Mouse (Mus musculus) kidney, adult 2 months (tissue): ENCODE measurements around the gene Trf.

ENCODE experiments used
- CTCF ChIP-seq: fragments of 200-500 bp; conservative IDR thresholded peaks from 2 replicates; pipeline ENCODE4 v1.5.1; 2011; ENCODE audit warnings: low read depth, mild to moderate bottlenecking, control low read depth, low read length, moderate library complexity, mixed read lengths; ENCODE audit not compliant: insufficient read depth, insufficient read length
- POLR2A ChIP-seq: fragments of 200-500 bp; IDR thresholded peaks from one replicate; pipeline ENCODE4 v1.6.1; 2011; ENCODE audit warnings: low read depth, low read length, control low read depth

DNA sequence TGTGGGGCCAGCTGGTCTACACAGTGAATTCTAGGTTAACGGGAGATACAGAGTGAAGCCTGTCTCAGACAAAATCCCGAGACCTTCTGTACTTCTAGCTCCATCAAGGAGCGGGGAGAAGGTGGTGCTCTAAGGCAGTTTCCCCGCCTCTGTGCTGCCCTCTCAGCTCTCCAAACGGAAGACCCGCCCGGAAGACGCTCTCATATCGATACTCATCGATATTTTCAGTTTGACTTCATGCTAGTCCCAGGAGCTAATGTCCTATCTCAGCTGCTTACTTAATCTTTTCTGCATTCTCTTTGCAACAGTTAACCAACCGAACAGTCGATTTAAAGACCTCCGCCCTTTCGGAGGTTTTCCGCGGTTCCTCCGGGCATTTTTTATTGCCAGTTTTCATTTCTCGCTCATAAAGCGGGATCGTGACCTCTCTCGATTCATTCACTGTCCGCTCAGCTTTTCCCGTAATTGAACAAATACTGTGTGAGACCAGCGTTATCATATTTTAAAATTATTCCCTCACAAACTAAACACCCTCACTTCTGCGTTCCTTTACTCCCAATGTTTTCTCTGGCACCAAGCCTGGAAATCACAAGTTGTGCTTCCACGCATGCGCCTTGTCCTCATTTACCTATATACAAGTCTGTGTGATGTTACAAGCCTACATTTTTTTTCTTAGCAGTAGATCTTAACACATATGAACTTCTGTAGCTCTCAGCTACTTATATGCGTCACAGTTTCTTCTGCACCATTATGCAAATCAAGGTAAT is 17.4 kb downstream of the Trf start:
- TF ChIP-seq CTCF (no peak), POLR2A (no peak)
